Mouse (Mus musculus): Measurements from ENCODE around the gene Cdh20. TPM values are rescaled to one million over a fixed set of nuclear protein-coding genes. Genes with fewer than 3 reads are reported as not detected.

Gene Cdh20
- total RNA-seq (2012; rRNA removed): not detected in 2 replicates
- not detected in 2 replicates for total RNA-seq (2014; rRNA removed)
- not detected in 2 replicates for polyA plus RNA-seq (2012; ENCODE audit: insufficient read length, low read depth)

GRCm38 (mm10) chr1:104768371-104769249 is at the start of gene Cdh20:
Gene Cdh20, plus strand, starts transcription at chr1:104768529.
- H3K4me3 ChIP-seq (replicated peaks in 1 of 3; ENCODE audit: low read depth in 2 of 3, low read length in 2 of 3, poor library complexity in 1 of 3): no peak within 1 kb of the TSS
- H3K4me1 ChIP-seq (ENCODE audit: control insufficient read depth in 1 of 2, insufficient read depth in 2 of 2): no peaks in the 10 kb centered on the region
- in situ Hi-C loops (cut with MboI; ENCODE audit: low pct_ligation_motif_present, low pct_unique_long_range_greater_than_20kb, low sequenced_read_pairs) (no loop called here), dilution Hi-C loops (cut with MboI; ENCODE audit: extremely low pct_ligation_motif_present, extremely low pct_unique_long_range_greater_than_20kb, low sequenced_read_pairs) (no loop called here)
- H3K9ac ChIP-seq (ENCODE audit: insufficient read depth, low read depth): no peak within 1 kb of the TSS
- no peak within 1 kb of the TSS for H3K4me2 ChIP-seq (ENCODE audit: insufficient read depth, low read depth, poor library complexity, severe bottlenecking)
- no peak within 1 kb of the TSS for H3K27ac ChIP-seq (ENCODE audit: insufficient read depth, low read depth)
- DNase-seq (ENCODE audit: extremely low read depth): no peak
- TF ChIP-seq NRF1 (IDR thresholded peaks at IDR 0.05; ENCODE audit: low read depth, low read length) (no peak), MXI1 (IDR thresholded peaks at IDR 0.05; ENCODE audit: low read depth, low read length) (no peak), CHD2 (IDR thresholded peaks at IDR 0.05; ENCODE audit: low read length) (no peak), MAZ (IDR thresholded peaks at IDR 0.05; ENCODE audit: low read depth, low read length) (no peak), USF2 (conservative IDR thresholded peaks at IDR 0.05; ENCODE audit: low read depth, low read length) (no peak), UBTF (IDR thresholded peaks at IDR 0.05; ENCODE audit: low read depth, low read length) (no peak), KAT2A (IDR thresholded peaks at IDR 0.05; ENCODE audit: insufficient replicate concordance, low read length) (no peak), SIN3A (IDR thresholded peaks at IDR 0.05; ENCODE audit: low read length) (no peak), POLR2AphosphoS2 (IDR thresholded peaks at IDR 0.05; ENCODE audit: low read depth, low read length) (no peak), ZKSCAN1 (IDR thresholded peaks at IDR 0.05; ENCODE audit: borderline replicate concordance, low read depth, low read length) (no peak), CHD1 (IDR thresholded peaks at IDR 0.05; ENCODE audit: low read depth, low read length) (no peak), USF1 (IDR thresholded peaks at IDR 0.05; ENCODE audit: low read depth, low read length) (no peak), SMC3 (IDR thresholded peaks at IDR 0.05; ENCODE audit: low read depth, low read length) (no peak)
- H3K79me2 ChIP-seq (replicated peaks; ENCODE audit: control insufficient read depth, extremely low read depth, insufficient read depth, poor library complexity, severe bottlenecking): no peaks in the 10 kb centered on the region
- peaks cover 55% of the 10 kb centered on the region for H3K9me3 ChIP-seq (replicated peaks; ENCODE audit: low read length)
- H3K27me3 ChIP-seq (replicated peaks): no peaks in the 10 kb centered on the region
- no peaks in the 10 kb centered on the region for H3K36me3 ChIP-seq (replicated peaks in 1 of 2; ENCODE audit: control insufficient read depth in 1 of 2, insufficient read depth in 1 of 2, low read length in 1 of 2)

GRCm38 (mm10) chr1:104746816-104747215 is 21.5 kb upstream of the Cdh20 start:
- dilution Hi-C loops (cut with MboI; ENCODE audit: extremely low pct_ligation_motif_present, extremely low pct_unique_long_range_greater_than_20kb, low sequenced_read_pairs) (no loop called here), in situ Hi-C loops (cut with MboI; ENCODE audit: low pct_ligation_motif_present, low pct_unique_long_range_greater_than_20kb, low sequenced_read_pairs) (no loop called here)
- no peaks in the 10 kb centered on the region for H3K36me3 ChIP-seq (replicated peaks in 1 of 2; ENCODE audit: control insufficient read depth in 1 of 2, insufficient read depth in 1 of 2, low read length in 1 of 2)
- H3K27ac ChIP-seq (ENCODE audit: insufficient read depth, low read depth): no peak overlapping the region
- H3K9me3 ChIP-seq (replicated peaks; ENCODE audit: low read length): peaks cover 28% of the 10 kb centered on the region
- TF ChIP-seq ZNF384 (IDR thresholded peaks at IDR 0.05; ENCODE audit: low read depth, low read length) (no peak), USF1 (IDR thresholded peaks at IDR 0.05; ENCODE audit: low read depth, low read length) (no peak), ZC3H11A (IDR thresholded peaks at IDR 0.05; ENCODE audit: low read depth, low read length) (no peak), POLR2AphosphoS2 (IDR thresholded peaks at IDR 0.05; ENCODE audit: low read depth, low read length) (no peak), HCFC1 (IDR thresholded peaks at IDR 0.05; ENCODE audit: low read depth, low read length) (no peak), GABPA (IDR thresholded peaks at IDR 0.05; ENCODE audit: insufficient replicate concordance, low read depth, low read length) (no peak), TCF12 (IDR thresholded peaks at IDR 0.05; ENCODE audit: low read depth, low read length) (no peak), ELF1 (IDR thresholded peaks at IDR 0.05; ENCODE audit: low read depth, low read length) (no peak), CHD1 (IDR thresholded peaks at IDR 0.05; ENCODE audit: low read depth, low read length) (no peak), NRF1 (IDR thresholded peaks at IDR 0.05; ENCODE audit: low read depth, low read length) (no peak), PAX5 (IDR thresholded peaks at IDR 0.05; ENCODE audit: low read length) (no peak)
- no peak overlapping the region for H3K4me2 ChIP-seq (ENCODE audit: insufficient read depth, low read depth, poor library complexity, severe bottlenecking)
- no peaks in the 10 kb centered on the region for H3K79me2 ChIP-seq (replicated peaks; ENCODE audit: control insufficient read depth, extremely low read depth, insufficient read depth, poor library complexity, severe bottlenecking)
- no peak overlapping the region for H3K4me3 ChIP-seq (replicated peaks in 1 of 3; ENCODE audit: low read depth in 2 of 3, low read length in 2 of 3, poor library complexity in 1 of 3)
- no peak overlapping the region for H3K9ac ChIP-seq (ENCODE audit: insufficient read depth, low read depth)
- no peaks in the 10 kb centered on the region for H3K27me3 ChIP-seq (replicated peaks)
- no peaks in the 10 kb centered on the region for H3K4me1 ChIP-seq (ENCODE audit: control insufficient read depth in 1 of 2, insufficient read depth in 2 of 2)
- no peak for DNase-seq (ENCODE audit: extremely low read depth)
